Mouse (Mus musculus): Measurements from ENCODE around the gene Mmd.

Gene Mmd

GRCm38 (mm10) chr11:90249025-90249650 lies at the start of gene Mmd:
Gene Mmd, plus strand, starts transcription at chr11:90249456.
- DNase-seq (ENCODE audit: low spot score): peak; percentile 81

GRCm38 (mm10) chr11:90200826-90201225 lies 48.4 kb upstream of the Mmd start:
- DNase-seq (ENCODE audit: low spot score): no peak

- no peak for DNase-seq (ENCODE audit: low spot score)
Measured at GRCm38 (mm10) chr11:90214246-90214645, 35.0 kb upstream of the Mmd start.

GRCm38 (mm10) chr11:90220022-90220645 lies 29.1 kb upstream of the Mmd start:
- DNase-seq (ENCODE audit: low spot score): no peak

- DNase-seq (ENCODE audit: low spot score): no peak
Measured at GRCm38 (mm10) chr11:90220750-90221149, 28.5 kb upstream of the Mmd start.

GRCm38 (mm10) chr11:90224914-90225470 lies 24.3 kb upstream of the Mmd start:
- no peak for DNase-seq (ENCODE audit: low spot score)

- DNase-seq (ENCODE audit: low spot score): no peak
Measured at GRCm38 (mm10) chr11:90227000-90227922, 22.0 kb upstream of the Mmd start.

GRCm38 (mm10) chr11:90228251-90228949 lies 20.9 kb upstream of the Mmd start:
- DNase-seq (ENCODE audit: low spot score): no peak

- DNase-seq (ENCODE audit: low spot score): no peak
Measured at GRCm38 (mm10) chr11:90229800-90230199, 19.5 kb upstream of the Mmd start.

- no peak for DNase-seq (ENCODE audit: low spot score)
Measured at GRCm38 (mm10) chr11:90230671-90231070, 18.6 kb upstream of the Mmd start.

- DNase-seq (ENCODE audit: low spot score): no peak
Measured at GRCm38 (mm10) chr11:90231631-90232030, 17.6 kb upstream of the Mmd start.

GRCm38 (mm10) chr11:90232685-90233084 lies 16.6 kb upstream of the Mmd start:
- DNase-seq (ENCODE audit: low spot score): no peak

- DNase-seq (ENCODE audit: low spot score): no peak
Measured at GRCm38 (mm10) chr11:90235221-90235620, 14.0 kb upstream of the Mmd start.

GRCm38 (mm10) chr11:90237616-90238015 lies 11.6 kb upstream of the Mmd start:
- no peak for DNase-seq (ENCODE audit: low spot score)

- no peak for DNase-seq (ENCODE audit: low spot score)
Measured at GRCm38 (mm10) chr11:90238657-90239056, 10.6 kb upstream of the Mmd start.

- no peak for DNase-seq (ENCODE audit: low spot score)
Measured at GRCm38 (mm10) chr11:90240652-90241330, 8.5 kb upstream of the Mmd start.

GRCm38 (mm10) chr11:90241874-90242273 lies 7.4 kb upstream of the Mmd start:
- no peak for DNase-seq (ENCODE audit: low spot score)

- no peak for DNase-seq (ENCODE audit: low spot score)
Measured at GRCm38 (mm10) chr11:90243300-90243699, 6.0 kb upstream of the Mmd start.

- DNase-seq (ENCODE audit: low spot score): no peak
Measured at GRCm38 (mm10) chr11:90245630-90246029, 3.6 kb upstream of the Mmd start.

- no peak for DNase-seq (ENCODE audit: low spot score)
Measured at GRCm38 (mm10) chr11:90246676-90247075, 2.6 kb upstream of the Mmd start.

- DNase-seq (ENCODE audit: low spot score): no peak
Measured at GRCm38 (mm10) chr11:90247793-90248192, 1.5 kb upstream of the Mmd start.

All from ovary, postnatal 10 days (tissue).